Mouse (Mus musculus) hindbrain, embryonic 16.5 days (tissue): ENCODE data around the gene Ano6. TPM values are rescaled to one million over a fixed set of nuclear protein-coding genes. Genes with fewer than 3 reads are reported as not detected.

ENCODE experiments used
- ATAC-seq: fragments of 200-750 bp; cut with Nextera tagmentation; 2 replicates; pipeline ENCODE4 v1.8.0; 2017; ENCODE audit warnings: moderate TSS enrichment, moderate library complexity
- H3K27ac ChIP-seq: fragments of 300-500 bp; sonication (generic); 2 replicates; pipeline ENCODE4 v1.5.1; 2014; ENCODE audit warnings: low read depth, mild to moderate bottlenecking, control low read depth, low read length, moderate library complexity
- H3K27me3 ChIP-seq: fragments of 300-500 bp; sonication (generic); replicated peaks from 2 replicates; pipeline ENCODE4 v1.6.1; 2014; ENCODE audit warnings: low read length; ENCODE audit not compliant: control insufficient read depth, insufficient read depth
- H3K36me3 ChIP-seq: fragments of 300-500 bp; sonication (generic); 2 replicates; pipeline ENCODE4 v1.6.1; 2014; ENCODE audit warnings: mild to moderate bottlenecking, low read length, moderate library complexity, mixed read lengths; ENCODE audit not compliant: control insufficient read depth, insufficient read depth
- H3K4me1 ChIP-seq: fragments of 300-500 bp; sonication (generic); 2 replicates; pipeline ENCODE4 v1.6.1; 2014; ENCODE audit warnings: low read depth, low read length; ENCODE audit not compliant: control insufficient read depth, insufficient read depth
- H3K4me2 ChIP-seq: fragments of 300-500 bp; sonication (generic); 2 replicates; pipeline ENCODE4 v1.6.1; 2014; ENCODE audit warnings: mild to moderate bottlenecking, low read length, control low read depth, moderate library complexity
- H3K4me3 ChIP-seq: fragments of 300-500 bp; sonication (generic); 2 replicates; pipeline ENCODE4 v1.5.1; 2014; ENCODE audit warnings: mild to moderate bottlenecking, low read length, control low read depth, moderate library complexity
- H3K9ac ChIP-seq: fragments of 300-500 bp; sonication (generic); 2 replicates; pipeline ENCODE4 v1.6.1; 2014; ENCODE audit warnings: low read depth, mild to moderate bottlenecking, control low read depth, low read length, moderate library complexity
- H3K9me3 ChIP-seq: fragments of 300-500 bp; sonication (generic); 2 replicates; pipeline ENCODE4 v1.6.1; 2014; ENCODE audit warnings: mild to moderate bottlenecking, low read length, moderate library complexity; ENCODE audit not compliant: control insufficient read depth
- WGBS: fragments of 180-500 bp; shearing (Covaris S2); extraction: QIAGEN DNeasy Blood & Tissue Kit; methylation state at CpG from one replicate; pipeline ENCODE4 v1.1.7; 2014; 5-methylcytosine and 5-hydroxymethylcytosine counted together
- polyA plus RNA-seq: library from polyadenylated mRNA; unstranded; fragments of >200 nt; fragmentation: Nextera tagmentation; extraction: Ambion mirVana; gene quantifications from 2 replicates; pipeline ENCODE4 v1.2.1, GENCODE M21; 2015

Gene Ano6
- polyA plus RNA-seq, 1 experiment from 2014 or later = 25.0 TPM

GRCm38 (mm10) chr15:95791855-95792254 is 1.2 kb downstream of the Ano6 start:
- no peak overlapping the region for H3K27ac ChIP-seq
- peak overlapping the region; percentile 83 for H3K4me3 ChIP-seq
- H3K4me2 ChIP-seq = peak overlapping the region; percentile 82
- WGBS = 59% methylated on average over 5 of the region's 5 CpGs
- peak overlapping the region; percentile 38; the same call in 1 of the 2 replicates for H3K9ac ChIP-seq
- H3K9me3 ChIP-seq = no peaks in the 10 kb centered on the region
- no peaks in the 10 kb centered on the region for H3K36me3 ChIP-seq
- no peak for ATAC-seq
- H3K4me1 ChIP-seq = peaks cover 26% of the 10 kb centered on the region
- H3K27me3 ChIP-seq = no peaks in the 10 kb centered on the region

GRCm38 (mm10) chr15:95792261-95793260 is 1.9 kb downstream of the Ano6 start:
- Histone ChIP-seq H3K36me3 (no peaks in the 10 kb centered on the region), H3K9ac (no peak overlapping the region; the same call in 1 of the 2 replicates), H3K4me2 (peak overlapping the region; percentile 82), H3K4me1 (peaks cover 26% of the 10 kb centered on the region), H3K27me3 (no peaks in the 10 kb centered on the region), H3K27ac (no peak overlapping the region), H3K9me3 (no peaks in the 10 kb centered on the region), H3K4me3 (peak overlapping the region; percentile 83)
- 80% methylated on average over 25 of the region's 25 CpGs for WGBS
- ATAC-seq = no peak

- Histone ChIP-seq H3K4me3 (no peak overlapping the region), H3K36me3 (no peaks in the 10 kb centered on the region), H3K4me1 (peaks cover 26% of the 10 kb centered on the region), H3K9ac (no peak overlapping the region), H3K27ac (no peak overlapping the region), H3K4me2 (peak overlapping the region; percentile 15; the same call in 1 of the 2 replicates), H3K27me3 (no peaks in the 10 kb centered on the region), H3K9me3 (no peaks in the 10 kb centered on the region)
- WGBS = 89% methylated on average over 9 of the region's 9 CpGs
- no peak for ATAC-seq
Observed at GRCm38 (mm10) chr15:95793748-95794491, 3.3 kb downstream of the Ano6 start.

GRCm38 (mm10) chr15:95794611-95795565 is 4.2 kb downstream of the Ano6 start:
- H3K27ac ChIP-seq = no peak overlapping the region
- H3K4me2 ChIP-seq = no peak overlapping the region
- no peak overlapping the region for H3K9ac ChIP-seq
- no peak overlapping the region for H3K4me3 ChIP-seq
- no peaks in the 10 kb centered on the region for H3K36me3 ChIP-seq
- WGBS = 66% methylated on average over 10 of the region's 10 CpGs
- ATAC-seq = no peak
- no peaks in the 10 kb centered on the region for H3K27me3 ChIP-seq
- peaks cover 26% of the 10 kb centered on the region for H3K4me1 ChIP-seq
- H3K9me3 ChIP-seq = no peaks in the 10 kb centered on the region

GRCm38 (mm10) chr15:95796062-95796461 is 5.4 kb downstream of the Ano6 start:
- Histone ChIP-seq H3K9me3 (no peaks in the 10 kb centered on the region), H3K36me3 (no peaks in the 10 kb centered on the region), H3K4me3 (no peak overlapping the region), H3K27me3 (no peaks in the 10 kb centered on the region), H3K4me1 (peaks cover 23% of the 10 kb centered on the region), H3K27ac (no peak overlapping the region), H3K4me2 (no peak overlapping the region), H3K9ac (no peak overlapping the region)
- 58% methylated on average over 5 of the region's 5 CpGs for WGBS
- no peak for ATAC-seq

GRCm38 (mm10) chr15:95797144-95797983 is 6.7 kb downstream of the Ano6 start:
- no peak overlapping the region for H3K9ac ChIP-seq
- ATAC-seq = no peak

GRCm38 (mm10) chr15:95798266-95798665 is 7.6 kb downstream of the Ano6 start:
- H3K4me2 ChIP-seq = no peak overlapping the region
- no peaks in the 10 kb centered on the region for H3K9me3 ChIP-seq
- WGBS = 94% methylated on average over 7 of the region's 7 CpGs
- H3K27ac ChIP-seq = no peak overlapping the region
- no peak overlapping the region for H3K4me3 ChIP-seq
- no peak overlapping the region for H3K9ac ChIP-seq
- H3K36me3 ChIP-seq = no peaks in the 10 kb centered on the region
- peaks cover 18% of the 10 kb centered on the region for H3K4me1 ChIP-seq
- no peaks in the 10 kb centered on the region for H3K27me3 ChIP-seq
- ATAC-seq = no peak

More at GRCm38 (mm10) chr15:95797144-95797983, 6.7 kb downstream of the Ano6 start:
- Histone ChIP-seq H3K27ac (no peak overlapping the region), H3K4me2 (no peak overlapping the region), H3K4me1 (peaks cover 19% of the 10 kb centered on the region), H3K9me3 (no peaks in the 10 kb centered on the region), H3K36me3 (no peaks in the 10 kb centered on the region), H3K27me3 (no peaks in the 10 kb centered on the region), H3K4me3 (no peak overlapping the region)
- 68% methylated on average over 9 of the region's 9 CpGs for WGBS

- Histone ChIP-seq H3K4me3 (no peak overlapping the region), H3K4me2 (no peak overlapping the region), H3K9ac (no peak overlapping the region), H3K36me3 (no peaks in the 10 kb centered on the region), H3K4me1 (peaks cover 19% of the 10 kb centered on the region), H3K9me3 (no peaks in the 10 kb centered on the region), H3K27me3 (no peaks in the 10 kb centered on the region), H3K27ac (no peak overlapping the region)
- ATAC-seq = no peak
- 94% methylated on average over 5 of the region's 5 CpGs for WGBS
Observed at GRCm38 (mm10) chr15:95799632-95800031, 9.0 kb downstream of the Ano6 start.
